In genomic region chr14:121339951-121340401, GRCm38 (mm10) we compare ENCODE assay signal across 10 mouse cellular contexts. TPM values are rescaled to one million over a fixed set of nuclear protein-coding genes. Genes with fewer than 3 reads are reported as not detected.
DNase-seq lines count a peak whose midpoint lies in the region; ATAC-seq and TF ChIP-seq lines count a peak whose summit lies in the region.
"Had no signal": no experiment of that assay in that cellular context is flagged by ENCODE, and none has a peak within 500 bp of the region (broad histone marks: within the 10 kb centered on the region; RNA-seq: fewer than 3 reads in every experiment).

No protein-coding gene starts in this region.

- H3K9ac ChIP-seq in kidney, postnatal 0 days (ENCODE audit: low read depth, low read length), result 0 out of 2 replicates have a peak overlapping the region, but pooled peaks have one; percentile 14
- H3K9ac ChIP-seq in midbrain, embryonic 15.5 days, result no peak overlapping the region
- no peak overlapping the region for H3K9ac ChIP-seq in forebrain, embryonic 15.5 days (replicated peaks)
- H3K9ac ChIP-seq: hindbrain, embryonic 15.5 days; stomach, embryonic 15.5 days had no signal

- TF ChIP-seq CTCF in kidney, postnatal 0 days (IDR thresholded peaks at IDR 0.05; ENCODE audit: low read depth), result no peak

- WGBS in kidney, postnatal 0 days, result 36% methylated on average over 8 of the region's 8 CpGs
- WGBS in midbrain, embryonic 15.5 days, result 81% methylated on average over 8 of the region's 8 CpGs
- 76% methylated on average over 8 of the region's 8 CpGs for WGBS in forebrain, embryonic 15.5 days

- H3K27ac ChIP-seq in kidney, postnatal 0 days, result peak overlapping the region; percentile 13; the same call in 1 of the 2 replicates
- no peak overlapping the region for H3K27ac ChIP-seq in midbrain, embryonic 15.5 days
- H3K27ac ChIP-seq in forebrain, embryonic 15.5 days (replicated peaks), result no peak overlapping the region
- H3K27ac ChIP-seq: hindbrain, embryonic 15.5 days; stomach, embryonic 15.5 days had no signal

- intact Hi-C loops in gastrocnemius, postnatal 36 days (cut with DNase I), result loop anchor here (5.0 kb wide), 2 partner anchors 43 to 112 kb away; no protein-coding TSS in a partner anchor

- peak; percentile 71 for ATAC-seq in kidney, postnatal 0 days (replicated peaks; ENCODE audit: low FRiP score, low read depth)
- ATAC-seq in midbrain, embryonic 15.5 days (replicated peaks), result 0 out of 2 replicates have a peak, but pooled peaks have one; percentile 6
- ATAC-seq in erythroblast, adult 5-6 weeks (replicated peaks; ENCODE audit: low FRiP score, poor library complexity, severe bottlenecking), result no peak
- ATAC-seq in forebrain, embryonic 15.5 days (replicated peaks), result no peak; the same call in 1 of the 2 replicates

- no peak overlapping the region for H3K4me2 ChIP-seq in kidney, postnatal 0 days (ENCODE audit: low read length)
- no peak overlapping the region for H3K4me2 ChIP-seq in midbrain, embryonic 15.5 days
- no peak overlapping the region for H3K4me2 ChIP-seq in forebrain, embryonic 15.5 days (replicated peaks)
- H3K4me2 ChIP-seq: hindbrain, embryonic 15.5 days; stomach, embryonic 15.5 days had no signal

- H3K36me3 ChIP-seq in kidney, postnatal 0 days (ENCODE audit: insufficient read depth, low read length), result peaks cover 19% of the 10 kb centered on the region; the same call in 1 of the 2 replicates
- H3K36me3 ChIP-seq in midbrain, embryonic 15.5 days (replicated peaks), result no peaks in the 10 kb centered on the region
- H3K36me3 ChIP-seq in forebrain, embryonic 15.5 days, result no peaks in the 10 kb centered on the region

- no peaks in the 10 kb centered on the region for H3K27me3 ChIP-seq in kidney, postnatal 0 days (ENCODE audit: insufficient read depth, low read length)
- H3K27me3 ChIP-seq in midbrain, embryonic 15.5 days (replicated peaks), result no peaks in the 10 kb centered on the region
- H3K27me3 ChIP-seq in forebrain, embryonic 15.5 days, result no peaks in the 10 kb centered on the region
- H3K27me3 ChIP-seq: hindbrain, embryonic 15.5 days; stomach, embryonic 15.5 days had no signal

- H3K4me1 ChIP-seq in kidney, postnatal 0 days (replicated peaks; ENCODE audit: insufficient read depth, low read length), result peaks cover 29% of the 10 kb centered on the region
- 0 out of 2 replicates have a peak, but pooled peaks cover 3% of the 10 kb centered on the region for H3K4me1 ChIP-seq in midbrain, embryonic 15.5 days
- H3K4me1 ChIP-seq in forebrain, embryonic 15.5 days, result peaks cover 6% of the 10 kb centered on the region

- no peak overlapping the region for H3K4me3 ChIP-seq in kidney, postnatal 0 days (replicated peaks; ENCODE audit: low read depth, low read length)
- no peak overlapping the region for H3K4me3 ChIP-seq in midbrain, embryonic 15.5 days
- H3K4me3 ChIP-seq in forebrain, embryonic 15.5 days, result no peak overlapping the region
- H3K4me3 ChIP-seq: hindbrain, embryonic 15.5 days; stomach, embryonic 15.5 days had no signal

- H3K9me3 ChIP-seq in kidney, postnatal 0 days (replicated peaks; ENCODE audit: low read length), result no peaks in the 10 kb centered on the region
- no peaks in the 10 kb centered on the region for H3K9me3 ChIP-seq in midbrain, embryonic 15.5 days
- no peaks in the 10 kb centered on the region for H3K9me3 ChIP-seq in forebrain, embryonic 15.5 days
- H3K9me3 ChIP-seq: hindbrain, embryonic 15.5 days; stomach, embryonic 15.5 days had no signal

- peak; percentile 34 for DNase-seq in urinary bladder, postnatal 14 days (ENCODE audit: low spot score)
- DNase-seq in urinary bladder, adult 18-20 months (ENCODE audit: low spot score in 2 of 2), result no peak
- peak; percentile 58 for DNase-seq in gastrocnemius, postnatal 36 days
- DNase-seq in kidney, postnatal 0 days (ENCODE audit: low spot score), result no peak
- DNase-seq in frontal cortex, postnatal 14 days (ENCODE audit: low spot score in 2 of 2), result no peak

RNA-seq across cellular contexts. Expression of gene Stk24, which starts 39.8 kb away (rescaled TPM):
- total RNA-seq in gastrocnemius, postnatal 36 days (2021), result 10 to 100 TPM; 26.1 to 28.9 TPM
- 33.2 and 36.6 TPM in 2 replicates for polyA plus RNA-seq in kidney, postnatal 0 days (2015; fragmentation: Nextera tagmentation; extraction: Ambion mirVana)
- 18.5 and 18.6 TPM in 2 replicates for polyA plus RNA-seq in midbrain, embryonic 15.5 days (2015; fragmentation: Nextera tagmentation; extraction: Ambion mirVana)
- 49.7 and 52.8 TPM in 2 replicates for total RNA-seq in erythroblast, adult 5-6 weeks (2015; ENCODE audit: low replicate concordance)
- 41.9 and 53.8 TPM in 2 replicates for total RNA-seq in erythroblast, adult 5-6 weeks (2017; ENCODE audit: low replicate concordance)
- polyA plus RNA-seq in forebrain, embryonic 15.5 days (2015; fragmentation: Nextera tagmentation; extraction: Ambion mirVana), result 23.3 and 24.4 TPM in 2 replicates

Comparison
In these comparisons a context has a peak if more than half of its experiments do, and no peak if none do; other contexts are left out.
1. DNase-seq: peak in urinary bladder, postnatal 14 days (single experiment) and gastrocnemius, postnatal 36 days (2 of 2); none in urinary bladder, adult 18-20 months (0 of 2), kidney, postnatal 0 days (single experiment) and frontal cortex, postnatal 14 days (0 of 2).
2. ATAC-seq: peak in kidney, postnatal 0 days (single experiment) and midbrain, embryonic 15.5 days (single experiment); none in erythroblast, adult 5-6 weeks (single experiment) and forebrain, embryonic 15.5 days (single experiment).